Mouse (Mus musculus): ENCODE results near the gene Map4k5. TPM values are rescaled to one million over a fixed set of nuclear protein-coding genes. Genes with fewer than 3 reads are reported as not detected.

Gene Map4k5
- polyA plus RNA-seq, 1 experiment from 2014 or later = 65.7 TPM

DNA sequence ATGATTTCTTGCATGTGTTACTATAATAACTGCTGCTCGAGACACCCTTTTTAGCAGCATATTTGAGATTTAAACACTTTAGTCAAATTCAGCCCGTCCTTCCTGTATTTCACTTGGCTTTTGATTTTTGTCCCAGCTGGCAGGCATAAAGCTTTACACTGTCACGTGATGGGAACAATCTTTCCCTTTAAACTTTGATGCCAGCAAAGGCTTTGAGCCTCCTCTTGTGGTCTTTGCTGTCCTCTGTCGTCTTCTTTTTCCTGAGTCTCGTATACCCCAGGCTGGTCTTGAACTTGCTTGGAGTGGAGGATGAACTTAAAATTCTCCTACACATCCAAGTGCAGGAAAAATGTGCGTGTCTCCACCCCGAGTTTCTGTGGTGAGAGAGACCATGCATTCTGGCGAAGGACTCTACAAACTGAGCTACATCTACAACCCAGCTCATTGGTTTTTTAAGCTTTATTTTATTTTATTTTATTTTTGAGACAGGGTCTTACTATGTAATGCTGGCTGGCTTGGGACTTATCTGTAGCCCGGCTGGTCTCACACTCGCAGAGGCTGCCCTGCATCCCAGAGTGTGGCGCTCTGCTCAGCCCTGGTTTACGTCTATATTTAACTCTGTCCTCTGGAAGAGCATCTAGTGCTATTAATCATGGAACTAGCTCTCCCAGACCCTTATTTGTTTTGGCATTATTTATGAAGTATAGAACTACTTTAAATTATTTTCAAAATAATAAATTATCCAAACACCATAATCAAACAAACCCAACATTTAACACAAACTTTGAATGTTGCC lies 44.7 kb downstream of the Map4k5 start:
- ChIA-PET CTCF (interaction anchor here (0.9 kb wide), 1 partner anchor 16 kb away, joined by 3 read pairs; no protein-coding TSS in a partner anchor), POLR2A (no interaction called here)
- in situ Hi-C loops (cut with MboI; ENCODE audit: low pct_unique_long_range_greater_than_20kb) = no loop called here
- no peak for ATAC-seq
- H3K27me3 ChIP-seq = no peaks in the 10 kb centered on the region
- no peak for DNase-seq (ENCODE audit: low read depth, low spot score)
- TF ChIP-seq CTCF (IDR thresholded peaks at IDR 0.05) = no peak

DNA sequence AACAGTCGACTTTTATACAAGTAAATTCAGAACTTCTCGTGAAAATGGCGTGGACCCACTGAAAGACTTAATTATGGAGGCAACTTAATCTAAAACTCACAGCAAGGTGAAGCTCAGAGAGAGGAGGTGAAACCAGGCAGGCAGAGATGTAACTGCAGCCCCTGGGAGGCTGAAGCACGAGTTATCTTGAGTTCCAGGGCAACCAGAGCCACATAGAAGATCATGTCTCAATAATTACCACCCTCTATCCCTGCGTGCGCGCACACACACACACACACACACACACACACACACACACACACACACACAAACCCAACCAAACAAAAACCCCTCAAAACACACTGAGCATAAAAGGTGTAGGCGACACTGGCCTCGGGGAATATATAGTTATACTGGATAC lies 46.5 kb downstream of the Map4k5 start:
- CTCF ChIA-PET = interaction anchor here (1.2 kb wide), 2 partner anchors 20 to 37 kb away, joined by 3 read pairs; no protein-coding TSS in a partner anchor
- no peak for ATAC-seq
- H3K27me3 ChIP-seq = no peaks in the 10 kb centered on the region
- TF ChIP-seq CTCF (IDR thresholded peaks at IDR 0.05) = no peak
- POLR2A ChIA-PET = no interaction called here
- in situ Hi-C loops (cut with MboI; ENCODE audit: low pct_unique_long_range_greater_than_20kb) = no loop called here
- DNase-seq (ENCODE audit: low read depth, low spot score) = no peak

DNA sequence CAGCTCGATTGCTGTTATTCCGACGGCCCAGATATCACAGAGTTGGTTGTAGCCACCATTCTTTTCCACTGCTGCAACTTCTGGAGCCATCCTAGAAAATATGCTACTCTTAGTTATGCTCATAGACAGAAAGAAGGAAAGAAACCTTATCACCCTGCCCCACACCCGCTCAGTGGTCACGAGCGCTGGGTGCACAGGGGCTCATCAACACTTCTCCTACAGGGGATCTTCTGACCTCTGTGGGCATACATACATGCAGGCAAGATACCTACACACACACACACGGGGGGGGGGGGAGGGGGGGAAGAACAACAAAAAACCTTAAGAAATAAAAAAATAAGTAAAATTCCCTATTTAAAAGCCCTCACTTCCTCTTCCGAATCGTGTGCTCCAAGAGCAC lies 47.3 kb downstream of the Map4k5 start:
- CTCF ChIA-PET = interaction anchor here (1.3 to 1.7 kb wide), 3 partner anchors 9 to 20 kb away, joined by 3 to 4 read pairs (median 3); no protein-coding TSS in a partner anchor
- DNase-seq (ENCODE audit: low read depth, low spot score) = no peak
- POLR2A ChIA-PET = no interaction called here

DNA sequence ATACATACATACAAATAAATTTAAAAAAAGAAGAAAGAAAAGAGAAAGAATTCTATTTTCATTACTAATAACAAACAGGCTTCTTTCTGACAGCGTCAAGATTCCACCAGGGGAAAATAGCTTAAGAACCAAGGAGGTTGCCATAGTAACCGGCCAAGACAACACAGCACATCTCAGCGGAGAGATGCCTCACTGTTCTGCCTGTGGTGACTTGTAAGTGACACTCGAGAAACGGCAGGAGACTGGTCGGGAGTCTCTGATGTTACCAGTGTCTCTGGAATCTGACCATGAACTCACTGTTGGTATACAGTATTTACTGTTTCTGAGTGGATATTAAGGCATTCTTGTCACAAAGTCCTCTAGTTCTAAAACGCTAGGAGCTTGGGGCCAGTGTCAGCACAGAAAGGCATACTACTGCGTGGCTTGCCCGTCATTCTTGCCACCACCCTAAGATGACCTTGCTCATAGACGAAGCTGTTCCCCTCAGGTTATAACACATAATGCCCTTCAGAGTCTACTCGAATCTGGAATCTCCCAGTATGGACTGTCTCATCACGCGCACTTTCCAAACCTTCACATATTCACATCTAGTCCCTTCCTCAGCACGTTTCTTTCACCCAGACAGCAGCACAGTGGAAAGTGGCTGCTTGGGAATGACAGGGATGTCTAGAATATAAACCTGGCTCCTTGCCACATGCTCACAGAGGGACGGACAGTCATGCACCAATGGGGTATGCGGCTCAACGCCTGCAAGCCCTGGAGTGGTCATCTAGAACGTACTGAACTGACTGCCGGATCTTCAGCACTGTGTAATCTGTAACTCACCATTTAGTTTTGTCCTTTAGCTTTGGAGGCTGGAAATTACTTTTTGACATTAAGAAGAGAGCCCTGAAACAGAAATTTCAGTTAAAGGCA lies 49.2 kb downstream of the Map4k5 start:
- ATAC-seq = no peak

More for the DNA sequence above, 47.3 kb downstream of the Map4k5 start:
- TF ChIP-seq CTCF (IDR thresholded peaks at IDR 0.05) = no peak
- H3K27me3 ChIP-seq = no peaks in the 10 kb centered on the region
- ATAC-seq = no peak
- in situ Hi-C loops (cut with MboI; ENCODE audit: low pct_unique_long_range_greater_than_20kb) = no loop called here

DNA sequence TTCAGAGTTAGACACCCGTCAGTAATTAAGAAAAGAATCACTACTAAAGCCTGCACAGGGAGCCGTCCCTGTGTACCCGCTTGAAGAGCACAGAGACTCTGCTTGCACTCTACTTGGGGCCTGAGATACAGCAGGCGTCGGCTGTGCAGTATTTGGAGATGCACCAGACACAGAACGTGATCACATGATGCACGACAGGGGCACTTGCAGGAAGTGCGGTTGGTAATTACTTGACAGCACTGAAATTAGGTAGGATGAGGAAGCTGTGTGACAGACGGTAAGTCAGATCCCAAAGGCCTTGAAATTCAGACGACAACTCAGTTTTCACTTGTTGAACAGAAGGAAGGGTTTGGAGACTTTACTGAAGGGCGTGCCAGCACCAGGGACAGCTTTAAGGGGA lies 54.6 kb downstream of the Map4k5 start:
- no peak for TF ChIP-seq CTCF (IDR thresholded peaks at IDR 0.05)
- no peaks in the 10 kb centered on the region for H3K27me3 ChIP-seq
- ChIA-PET CTCF (interaction anchor here (1.0 to 1.5 kb wide), 2 partner anchors 9 to 21 kb away, joined by 3 read pairs; no protein-coding TSS in a partner anchor), POLR2A (no interaction called here)
- DNase-seq (ENCODE audit: low read depth, low spot score) (no peak), ATAC-seq (no peak)
- in situ Hi-C loops (cut with MboI; ENCODE audit: low pct_unique_long_range_greater_than_20kb) = no loop called here

More for the DNA sequence above, 49.2 kb downstream of the Map4k5 start:
- in situ Hi-C loops (cut with MboI; ENCODE audit: low pct_unique_long_range_greater_than_20kb) = no loop called here
- DNase-seq (ENCODE audit: low read depth, low spot score) = no peak
- CTCF ChIA-PET = interaction anchor here (0.7 to 1.7 kb wide), 3 partner anchors 12 to 18 kb away, joined by 3 to 4 read pairs (median 3); no protein-coding TSS in a partner anchor
- no peaks in the 10 kb centered on the region for H3K27me3 ChIP-seq
- no peak for TF ChIP-seq CTCF (IDR thresholded peaks at IDR 0.05)
- POLR2A ChIA-PET = no interaction called here

DNA sequence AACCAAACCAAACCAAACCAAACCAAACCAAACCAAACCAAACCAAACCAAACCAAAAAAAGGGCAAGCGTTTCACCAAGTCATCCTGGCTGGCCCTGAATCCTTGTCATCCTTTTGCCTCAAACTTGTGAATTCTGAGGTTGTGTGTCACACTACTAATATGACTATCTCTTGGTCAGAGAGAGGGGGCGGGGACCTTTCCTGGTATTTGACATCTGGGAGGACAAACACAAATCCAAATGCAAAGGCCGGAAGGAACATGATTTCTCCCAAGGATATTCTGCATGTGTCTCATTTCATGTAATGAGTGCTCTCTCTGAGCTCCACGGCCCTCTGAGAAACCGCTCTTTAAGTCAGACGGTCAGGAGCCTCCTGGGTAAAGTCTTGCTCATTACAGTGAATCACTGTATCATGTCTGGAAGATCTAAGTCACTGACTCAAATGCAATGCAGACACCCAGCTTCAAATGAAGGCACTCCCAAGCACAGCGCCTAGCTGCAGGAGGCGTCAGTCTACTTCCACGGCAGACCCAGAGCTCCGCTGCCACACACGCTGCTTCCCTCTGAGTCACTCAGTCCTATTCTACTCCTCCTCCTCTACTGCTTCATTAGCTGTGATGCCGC lies 58.9 kb downstream of the Map4k5 start:
- H3K27me3 ChIP-seq = no peaks in the 10 kb centered on the region
- ATAC-seq (no peak), DNase-seq (ENCODE audit: low read depth, low spot score) (no peak)
- POLR2A ChIA-PET = interaction anchor here (0.6 to 1.2 kb wide), 2 partner anchors 10 to 570 kb away, joined by 3 to 6 read pairs; no protein-coding TSS in a partner anchor
- CTCF ChIA-PET = interaction anchor here (1.5 kb wide), 1 partner anchor 9 kb away, joined by 4 read pairs; no protein-coding TSS in a partner anchor
- in situ Hi-C loops (cut with MboI; ENCODE audit: low pct_unique_long_range_greater_than_20kb) = no loop called here
- TF ChIP-seq CTCF (IDR thresholded peaks at IDR 0.05) = no peak

DNA sequence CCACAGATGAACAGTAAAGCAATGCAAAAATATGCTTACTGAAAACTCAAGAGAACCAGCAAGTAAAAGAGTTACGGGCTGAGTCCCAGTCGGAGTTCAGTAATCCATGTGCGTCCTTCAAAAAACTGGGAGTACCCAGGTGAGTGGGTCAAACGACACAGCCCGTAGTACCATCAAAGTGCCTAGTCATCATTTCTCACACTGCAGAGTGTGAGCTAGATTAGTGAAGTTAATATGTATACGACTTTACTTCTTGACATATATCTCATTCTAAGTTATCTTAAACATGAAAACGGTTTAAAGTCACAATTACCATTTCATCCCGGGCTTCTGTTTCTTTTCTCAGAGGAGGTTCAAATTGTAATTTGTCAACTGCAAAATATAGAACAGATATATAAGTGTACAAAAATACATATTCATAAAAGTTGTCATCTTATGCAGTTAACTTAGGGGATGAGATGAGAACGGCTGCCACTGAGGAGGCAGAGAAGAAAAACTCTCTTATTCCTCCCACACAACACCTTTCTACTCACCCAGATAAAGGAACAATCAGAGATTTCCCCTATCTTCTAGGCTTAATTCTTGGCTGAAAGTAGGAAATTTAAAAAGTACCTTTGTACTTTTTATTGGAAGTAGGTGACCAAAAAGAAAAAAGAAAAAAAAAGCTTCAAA lies 61.6 kb downstream of the Map4k5 start:
- ATAC-seq = no peak
- H3K27me3 ChIP-seq = no peaks in the 10 kb centered on the region
- ChIA-PET POLR2A (no interaction called here), CTCF (interaction anchor here (1.3 kb wide), 1 partner anchor 74 kb away, joined by 4 read pairs; no protein-coding TSS in a partner anchor)
- TF ChIP-seq CTCF (IDR thresholded peaks at IDR 0.05) = no peak
- DNase-seq (ENCODE audit: low read depth, low spot score) = no peak
- in situ Hi-C loops (cut with MboI; ENCODE audit: low pct_unique_long_range_greater_than_20kb) = no loop called here

DNA sequence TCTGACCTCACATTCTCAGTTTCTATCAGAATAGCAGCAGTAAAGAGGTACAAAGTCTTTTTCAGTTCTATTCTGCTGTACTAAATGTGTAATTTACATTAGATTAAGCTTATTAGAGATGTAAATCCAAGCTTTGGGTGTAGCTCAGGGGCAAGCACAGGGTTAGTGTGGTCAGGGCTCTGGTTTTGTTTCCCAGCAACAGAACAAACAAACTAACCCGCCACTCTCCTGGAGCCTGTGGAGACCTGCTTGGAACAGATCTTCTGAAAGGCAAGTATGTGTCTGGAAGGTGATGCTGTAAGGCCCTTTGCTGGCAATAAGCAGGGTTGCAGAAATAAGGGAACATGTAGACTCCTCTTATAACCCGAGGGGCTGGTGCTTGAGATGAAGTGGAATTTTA lies 64.8 kb downstream of the Map4k5 start:
- POLR2A ChIA-PET = no interaction called here
- CTCF ChIA-PET = no interaction called here
- no peaks in the 10 kb centered on the region for H3K27me3 ChIP-seq
- in situ Hi-C loops (cut with MboI; ENCODE audit: low pct_unique_long_range_greater_than_20kb) = no loop called here
- DNase-seq (ENCODE audit: low read depth, low spot score) (no peak), ATAC-seq (no peak)
- no peak for TF ChIP-seq CTCF (IDR thresholded peaks at IDR 0.05)

DNA sequence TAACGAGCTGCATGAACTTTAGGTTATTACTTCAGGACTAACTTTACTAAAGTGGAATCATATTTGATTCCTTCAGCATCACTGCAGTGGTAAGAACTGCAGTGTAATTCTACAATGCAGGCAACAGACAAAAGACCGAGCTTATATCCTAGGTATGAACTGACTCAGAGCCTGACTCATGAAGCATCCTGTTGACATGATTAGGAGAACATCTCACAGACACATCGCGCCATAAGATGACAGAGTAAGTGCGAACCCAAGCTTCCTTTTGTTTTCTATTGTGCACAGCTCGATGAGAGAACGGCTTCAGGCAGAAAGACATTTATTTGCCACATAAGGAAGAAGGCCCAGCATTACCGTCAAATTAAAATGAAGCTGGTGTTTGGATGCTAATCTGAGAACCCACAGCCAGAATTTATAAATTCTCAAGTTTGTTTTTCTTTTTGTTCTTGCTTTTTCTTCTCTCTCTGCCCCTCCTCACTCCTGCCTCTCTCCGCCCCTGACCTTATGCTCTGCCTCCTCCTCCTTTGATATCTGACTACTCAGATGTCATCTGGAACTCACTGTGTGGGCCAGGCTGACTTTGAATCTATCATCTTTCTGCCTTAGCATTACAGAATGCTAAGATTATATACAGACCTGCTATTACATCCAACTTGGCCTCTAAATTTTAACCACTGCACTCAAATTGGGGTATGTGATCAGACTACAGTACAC lies 68.0 kb downstream of the Map4k5 start:
- in situ Hi-C loops (cut with MboI; ENCODE audit: low pct_unique_long_range_greater_than_20kb) = no loop called here
- CTCF ChIA-PET = interaction anchor here (1.1 to 1.5 kb wide), 2 partner anchors 10 to 67 kb away, joined by 4 read pairs; no protein-coding TSS in a partner anchor
- TF ChIP-seq CTCF (IDR thresholded peaks at IDR 0.05) = no peak
- POLR2A ChIA-PET = interaction anchor here (0.6 kb wide), 1 partner anchor 9 kb away, joined by 3 read pairs; no protein-coding TSS in a partner anchor
- DNase-seq (ENCODE audit: low read depth, low spot score) (no peak), ATAC-seq (no peak)
- no peaks in the 10 kb centered on the region for H3K27me3 ChIP-seq

Data from Patski (cell line).